Mouse (Mus musculus) limb, embryonic 14.5 days (tissue): ENCODE results near the gene Rps6kb2. TPM values are rescaled to one million over a fixed set of nuclear protein-coding genes. Genes with fewer than 3 reads are reported as not detected.
A peak's percentile ranks its signal among the peaks of the same experiment; 100 is the strongest.

ENCODE experiments used
- ATAC-seq: fragments of 200-750 bp; cut with Nextera tagmentation; 2 replicates; pipeline ENCODE4 v1.8.0; 2017; ENCODE audit warnings: low read depth, moderate number of reproducible peaks, moderate TSS enrichment; ENCODE audit not compliant: low FRiP score
- DNase-seq: peaks from one replicate; pipeline ENCODE4 v3.0.0-alpha.2; 2015; ENCODE audit warnings: low spot score
- H3K27ac ChIP-seq: fragments of 300-500 bp; sonication (generic); replicated peaks from 2 replicates; pipeline ENCODE4 v1.5.1; 2014; ENCODE audit warnings: low read depth, mild to moderate bottlenecking, low read length, moderate library complexity, mixed read lengths
- H3K27me3 ChIP-seq: fragments of 300-500 bp; sonication (generic); 2 replicates; pipeline ENCODE4 v1.6.1; 2014; ENCODE audit warnings: low read length, mixed read lengths; ENCODE audit not compliant: control insufficient read depth, insufficient read depth
- H3K36me3 ChIP-seq: fragments of 300-500 bp; sonication (generic); 2 replicates; pipeline ENCODE4 v1.6.1; 2014; ENCODE audit warnings: mild to moderate bottlenecking, low read length, moderate library complexity, mixed read lengths; ENCODE audit not compliant: control insufficient read depth, insufficient read depth
- H3K4me1 ChIP-seq: fragments of 300-500 bp; sonication (generic); 2 replicates; pipeline ENCODE4 v1.6.1; 2014; ENCODE audit warnings: antibody characterized with exemption, low read length, mixed read lengths; ENCODE audit not compliant: control insufficient read depth, insufficient read depth
- H3K4me2 ChIP-seq: fragments of 300-500 bp; sonication (generic); replicated peaks from 2 replicates; pipeline ENCODE4 v1.6.1; 2014; ENCODE audit warnings: low read depth, mild to moderate bottlenecking, low read length, moderate library complexity; ENCODE audit not compliant: severe bottlenecking
- H3K4me3 ChIP-seq: fragments of 300-500 bp; sonication (generic); replicated peaks from 2 replicates; pipeline ENCODE4 v1.5.1; 2014; ENCODE audit warnings: low read length
- H3K9ac ChIP-seq: fragments of 300-500 bp; sonication (generic); 2 replicates; pipeline ENCODE4 v1.6.1; 2014; ENCODE audit warnings: mild to moderate bottlenecking, low read depth, low read length, moderate library complexity; ENCODE audit not compliant: severe bottlenecking
- H3K9me3 ChIP-seq: fragments of 300-500 bp; sonication (generic); 2 replicates; pipeline ENCODE4 v1.6.1; 2016; ENCODE audit warnings: low read length; ENCODE audit not compliant: control insufficient read depth
- POLR2A ChIP-seq: fragments of 200-500 bp; IDR thresholded peaks from 2 replicates; pipeline ENCODE4 v1.8.0; 2012; ENCODE audit warnings: inconsistent platforms, mild to moderate bottlenecking, moderate library complexity, borderline replicate concordance; ENCODE audit not compliant: insufficient read depth, insufficient read length; ENCODE audit errors: extremely low read depth
- WGBS: fragments of 180-500 bp; shearing (Covaris S2); extraction: QIAGEN DNeasy Blood & Tissue Kit; methylation state at CpG from one replicate; pipeline ENCODE4 v1.1.7; 2014; 5-methylcytosine and 5-hydroxymethylcytosine counted together
- polyA plus RNA-seq, 2 experiments: library from polyadenylated mRNA; depleted of rRNA in 1 of 2; stranded (reverse) in 1 of 2; unstranded in 1 of 2; fragments of >200 nt; fragmentation: Nextera tagmentation in 1 of 2; extraction: Ambion mirVana in 1 of 2; gene quantifications; 2 replicates each; pipeline versions ENCODE4 v1.2.1 to v1.2.3; 2012 to 2014

Gene Rps6kb2
- polyA plus RNA-seq, 2 experiments, result 43.0 to 76.4 TPM

DNA sequence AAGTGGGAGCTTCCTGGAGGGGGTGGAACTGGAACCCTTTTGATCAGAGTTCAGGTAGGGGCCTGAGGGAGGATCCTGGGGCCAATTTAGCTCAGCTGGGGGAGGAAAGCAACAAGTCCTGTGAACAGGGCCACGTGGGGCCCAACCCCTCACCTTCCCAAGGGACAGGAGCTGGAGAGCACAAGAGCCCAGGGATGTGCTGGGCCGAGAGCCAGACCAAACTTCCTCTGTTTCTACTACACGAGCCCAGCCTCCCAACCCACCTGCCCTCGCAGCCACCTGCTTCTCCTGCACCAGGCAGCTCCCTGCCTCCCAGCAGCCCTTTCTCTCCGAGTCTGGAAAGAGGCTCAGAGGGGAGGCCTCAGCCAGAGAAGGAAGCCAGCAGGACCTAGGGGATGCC, 33.4 kb upstream of the Rps6kb2 start:
- TF ChIP-seq POLR2A, result no peak
- WGBS, result 14% methylated on average over 4 of the region's 5 CpGs
- DNase-seq (peak; percentile 24), ATAC-seq (no peak)
- no peak overlapping the region for H3K4me3 ChIP-seq
- H3K36me3 ChIP-seq, result peaks cover 74% of the 10 kb centered on the region
- peaks cover 22% of the 10 kb centered on the region for H3K4me1 ChIP-seq
- no peak overlapping the region for H3K9ac ChIP-seq
- H3K4me2 ChIP-seq, result no peak overlapping the region
- no peak overlapping the region for H3K27ac ChIP-seq
- no peaks in the 10 kb centered on the region for H3K9me3 ChIP-seq
- no peaks in the 10 kb centered on the region for H3K27me3 ChIP-seq

DNA sequence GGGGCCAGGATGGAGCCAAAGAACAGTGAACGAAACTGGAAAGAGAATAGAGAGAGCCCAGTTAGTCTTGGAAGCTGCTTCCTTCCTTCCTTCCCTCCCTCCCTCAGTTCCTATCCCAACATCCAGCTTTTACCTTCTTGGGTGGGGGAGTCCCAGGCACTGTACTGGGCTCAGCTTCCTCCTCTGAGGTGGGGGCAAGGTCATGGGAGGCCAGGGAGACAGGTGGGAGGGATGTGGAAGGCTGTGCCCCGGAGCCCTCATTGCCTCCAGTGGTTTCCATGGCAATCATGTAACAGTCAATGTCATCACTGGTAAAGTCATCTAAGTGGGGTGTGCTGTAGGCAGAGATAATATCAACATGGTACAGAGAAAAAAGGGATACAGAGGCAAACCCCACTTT, 32.9 kb upstream of the Rps6kb2 start:
- no peak for TF ChIP-seq POLR2A
- WGBS, result 47% methylated on average over 2 of the region's 2 CpGs
- no peak overlapping the region for H3K4me3 ChIP-seq
- no peak overlapping the region for H3K4me2 ChIP-seq
- H3K9me3 ChIP-seq, result no peaks in the 10 kb centered on the region
- H3K27me3 ChIP-seq, result no peaks in the 10 kb centered on the region
- peaks cover 74% of the 10 kb centered on the region for H3K36me3 ChIP-seq
- H3K9ac ChIP-seq, result no peak overlapping the region
- peaks cover 26% of the 10 kb centered on the region for H3K4me1 ChIP-seq
- ATAC-seq (no peak), DNase-seq (no peak)
- H3K27ac ChIP-seq, result no peak overlapping the region

DNA sequence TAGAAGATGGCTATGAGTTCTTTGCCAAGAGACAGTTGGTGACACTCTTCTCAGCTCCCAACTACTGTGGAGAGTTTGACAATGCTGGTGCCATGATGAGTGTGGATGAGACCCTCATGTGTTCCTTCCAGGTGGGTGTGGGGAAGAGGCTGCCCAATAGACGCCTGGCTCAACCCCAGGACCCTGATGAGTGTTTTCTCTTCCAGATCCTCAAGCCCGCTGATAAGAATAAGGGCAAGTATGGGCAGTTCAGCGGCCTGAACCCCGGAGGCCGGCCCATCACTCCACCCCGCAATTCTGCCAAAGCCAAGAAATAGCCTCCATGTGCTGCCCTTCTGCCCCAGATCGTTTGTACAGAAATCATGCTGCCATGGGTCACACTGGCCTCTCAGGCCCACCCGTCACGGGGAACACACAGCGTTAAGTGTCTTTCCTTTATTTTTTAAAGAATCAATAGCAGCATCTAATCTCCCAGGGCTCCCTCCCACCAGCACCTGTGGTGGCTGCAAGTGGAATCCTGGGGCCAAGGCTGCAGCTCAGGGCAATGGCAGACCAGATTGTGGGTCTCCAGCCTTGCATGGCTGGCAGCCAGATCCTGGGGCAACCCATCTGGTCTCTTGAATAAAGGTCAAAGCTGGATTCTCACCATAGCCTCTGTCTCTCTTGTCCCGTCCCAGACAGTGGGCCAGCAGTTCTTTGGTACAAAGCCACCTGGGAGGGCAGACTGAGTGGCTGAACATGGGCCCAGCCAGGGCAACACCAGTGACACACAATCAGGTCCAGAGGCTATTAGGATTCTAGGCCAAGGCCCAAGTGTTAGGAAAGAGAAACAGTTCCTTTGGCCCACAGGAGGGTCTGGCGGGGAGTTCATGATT, 31.9 kb upstream of the Rps6kb2 start:
- TF ChIP-seq POLR2A, result no peak
- WGBS, result 85% methylated on average over 12 of the region's 12 CpGs
- H3K36me3 ChIP-seq, result peaks cover 70% of the 10 kb centered on the region
- no peaks in the 10 kb centered on the region for H3K27me3 ChIP-seq
- DNase-seq (no peak), ATAC-seq (no peak)
- H3K9ac ChIP-seq, result no peak overlapping the region
- H3K27ac ChIP-seq, result no peak overlapping the region
- H3K4me3 ChIP-seq, result no peak overlapping the region
- H3K4me2 ChIP-seq, result no peak overlapping the region
- H3K4me1 ChIP-seq, result peaks cover 16% of the 10 kb centered on the region
- H3K9me3 ChIP-seq, result no peaks in the 10 kb centered on the region

DNA sequence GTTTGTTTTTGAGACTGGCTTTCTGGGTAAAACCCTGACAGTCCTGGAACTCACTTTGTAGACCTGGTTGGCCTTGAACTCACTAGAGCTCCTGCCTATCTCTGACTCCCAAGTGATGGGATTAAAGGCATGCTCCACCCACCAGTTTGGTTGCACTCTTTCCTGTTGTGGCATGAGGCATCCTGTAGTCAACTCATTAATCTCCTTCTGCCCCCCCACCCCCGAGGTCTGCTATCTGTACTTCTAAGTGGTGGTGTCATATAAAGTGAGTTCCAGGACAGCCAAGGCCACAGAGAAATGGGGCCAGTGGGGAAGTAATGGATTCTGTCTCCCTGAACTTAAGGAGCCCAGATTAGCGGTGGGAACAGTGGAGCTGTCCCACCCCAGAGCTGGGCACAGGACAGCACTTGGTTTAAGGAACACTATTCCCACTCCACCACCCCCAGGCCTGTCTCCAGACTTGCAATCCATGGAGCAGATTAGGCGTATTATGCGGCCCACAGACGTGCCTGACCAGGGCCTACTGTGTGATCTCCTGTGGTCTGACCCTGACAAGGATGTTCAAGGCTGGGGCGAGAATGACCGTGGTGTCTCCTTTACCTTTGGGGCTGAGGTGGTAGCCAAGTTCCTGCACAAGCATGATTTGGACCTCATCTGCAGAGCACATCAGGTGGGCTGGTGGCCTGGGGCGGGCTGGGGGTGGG, 31.0 kb upstream of the Rps6kb2 start:
- no peak overlapping the region for H3K27ac ChIP-seq
- 82% methylated on average over 8 of the region's 8 CpGs for WGBS
- no peak overlapping the region for H3K4me2 ChIP-seq
- no peaks in the 10 kb centered on the region for H3K27me3 ChIP-seq
- peaks cover 62% of the 10 kb centered on the region for H3K36me3 ChIP-seq
- peaks cover 15% of the 10 kb centered on the region for H3K4me1 ChIP-seq
- no peaks in the 10 kb centered on the region for H3K9me3 ChIP-seq
- no peak for ATAC-seq
- no peak for TF ChIP-seq POLR2A
- no peak overlapping the region for H3K9ac ChIP-seq
- no peak overlapping the region for H3K4me3 ChIP-seq
- DNase-seq, result no peak

DNA sequence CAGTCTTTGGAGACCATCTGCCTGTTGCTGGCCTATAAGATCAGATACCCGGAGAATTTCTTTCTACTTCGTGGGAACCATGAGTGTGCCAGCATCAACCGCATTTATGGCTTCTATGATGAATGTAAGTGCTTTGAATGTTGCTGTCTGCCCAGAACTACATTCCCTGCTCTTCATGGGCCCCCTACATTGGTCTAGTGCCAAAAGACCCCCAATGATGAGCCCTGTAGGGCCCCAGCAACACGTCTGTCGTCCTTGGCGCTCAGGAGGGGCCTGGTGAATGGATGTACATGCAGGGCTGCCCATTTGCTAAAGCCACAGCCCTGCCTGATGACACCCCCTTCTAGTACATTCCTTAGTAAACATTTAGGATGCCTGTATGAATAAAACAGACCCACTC, 30.0 kb upstream of the Rps6kb2 start:
- no peaks in the 10 kb centered on the region for H3K27me3 ChIP-seq
- H3K9me3 ChIP-seq, result no peaks in the 10 kb centered on the region
- TF ChIP-seq POLR2A, result no peak
- no peak for DNase-seq
- H3K4me2 ChIP-seq, result peak overlapping the region; percentile 87
- H3K4me1 ChIP-seq, result peaks cover 15% of the 10 kb centered on the region
- no peak for ATAC-seq
- peak overlapping the region; percentile 97 for H3K9ac ChIP-seq
- H3K4me3 ChIP-seq, result peak overlapping the region; percentile 97
- WGBS, result 61% methylated on average over 6 of the region's 6 CpGs
- no peak overlapping the region for H3K27ac ChIP-seq
- peaks cover 52% of the 10 kb centered on the region for H3K36me3 ChIP-seq
